Mouse (Mus musculus): ENCODE results near the gene Gm49358. TPM values are rescaled to one million over a fixed set of nuclear protein-coding genes. Genes with fewer than 3 reads are reported as not detected.

Gene Gm49358
- polyA plus RNA-seq, 1 experiment: not detected

- Histone ChIP-seq H3K36me3 (replicated peaks; ENCODE audit: low read length) (no peaks in the 10 kb centered on the region), H3K9me3 (no peaks in the 10 kb centered on the region), H3K4me3 (replicated peaks) (no peak overlapping the region), H3K27me3 (replicated peaks) (peaks cover 2% of the 10 kb centered on the region), H3K4me1 (peaks cover 42% of the 10 kb centered on the region)
- no peak for TF ChIP-seq GATA1 (IDR thresholded peaks at IDR 0.05; ENCODE audit: borderline replicate concordance, low read length)
- TF ChIP-seq FLI1 (IDR thresholded peaks at IDR 0.05; ENCODE audit: low read length): no peak
Observed at GRCm38 (mm10) chr10:86776281-86776680, 12.5 kb downstream of the Gm49358 start.

- no peak for TF ChIP-seq FLI1 (IDR thresholded peaks at IDR 0.05; ENCODE audit: low read length)
- no peak for TF ChIP-seq GATA1 (IDR thresholded peaks at IDR 0.05; ENCODE audit: borderline replicate concordance, low read length)
- H3K36me3 ChIP-seq (replicated peaks; ENCODE audit: low read length): no peaks in the 10 kb centered on the region
- H3K4me1 ChIP-seq: peaks cover 45% of the 10 kb centered on the region
- peak overlapping the region; percentile 98 for H3K4me3 ChIP-seq (replicated peaks)
- H3K9me3 ChIP-seq: no peaks in the 10 kb centered on the region
- H3K27me3 ChIP-seq (replicated peaks): no peaks in the 10 kb centered on the region
Observed at GRCm38 (mm10) chr10:86777614-86778319, 14.0 kb downstream of the Gm49358 start.

GRCm38 (mm10) chr10:86778398-86779116 lies 14.8 kb downstream of the Gm49358 start, which contains the start of gene Nt5dc3:
Gene Nt5dc3, plus strand, starts transcription at chr10:86779005.
- H3K4me3 ChIP-seq (replicated peaks): peak within 1 kb of the TSS; percentile 98
- H3K27me3 ChIP-seq (replicated peaks): no peaks in the 10 kb centered on the region
- no peaks in the 10 kb centered on the region for H3K9me3 ChIP-seq
- H3K36me3 ChIP-seq (replicated peaks; ENCODE audit: low read length): no peaks in the 10 kb centered on the region
- TF ChIP-seq GATA1 (IDR thresholded peaks at IDR 0.05; ENCODE audit: borderline replicate concordance, low read length) (peak; percentile 83; the same call in 2 of the 3 replicates), FLI1 (IDR thresholded peaks at IDR 0.05; ENCODE audit: low read length) (0 out of 2 replicates have a peak, but pooled peaks have one; percentile 39)
- peaks cover 52% of the 10 kb centered on the region for H3K4me1 ChIP-seq

- H3K4me1 ChIP-seq: peaks cover 57% of the 10 kb centered on the region
- no peak for TF ChIP-seq GATA1 (IDR thresholded peaks at IDR 0.05; ENCODE audit: borderline replicate concordance, low read length)
- no peak for TF ChIP-seq FLI1 (IDR thresholded peaks at IDR 0.05; ENCODE audit: low read length)
- H3K27me3 ChIP-seq (replicated peaks): no peaks in the 10 kb centered on the region
Observed at GRCm38 (mm10) chr10:86779117-86779755, 15.5 kb downstream of the Gm49358 start.

GRCm38 (mm10) chr10:86779816-86780500 lies 16.2 kb downstream of the Gm49358 start:
- Histone ChIP-seq H3K4me3 (replicated peaks) (peak overlapping the region; percentile 98), H3K27me3 (replicated peaks) (no peaks in the 10 kb centered on the region), H3K4me1 (peaks cover 64% of the 10 kb centered on the region), H3K36me3 (replicated peaks; ENCODE audit: low read length) (no peaks in the 10 kb centered on the region), H3K9me3 (no peaks in the 10 kb centered on the region)
- TF ChIP-seq GATA1 (IDR thresholded peaks at IDR 0.05; ENCODE audit: borderline replicate concordance, low read length): no peak
- TF ChIP-seq FLI1 (IDR thresholded peaks at IDR 0.05; ENCODE audit: low read length): no peak

More at GRCm38 (mm10) chr10:86779117-86779755, 15.5 kb downstream of the Gm49358 start:
- peak overlapping the region; percentile 98 for H3K4me3 ChIP-seq (replicated peaks)
- H3K36me3 ChIP-seq (replicated peaks; ENCODE audit: low read length): no peaks in the 10 kb centered on the region
- no peaks in the 10 kb centered on the region for H3K9me3 ChIP-seq

- no peak for TF ChIP-seq FLI1 (IDR thresholded peaks at IDR 0.05; ENCODE audit: low read length)
- no peak for TF ChIP-seq GATA1 (IDR thresholded peaks at IDR 0.05; ENCODE audit: borderline replicate concordance, low read length)
- no peaks in the 10 kb centered on the region for H3K9me3 ChIP-seq
- no peaks in the 10 kb centered on the region for H3K36me3 ChIP-seq (replicated peaks; ENCODE audit: low read length)
- peaks cover 80% of the 10 kb centered on the region for H3K4me1 ChIP-seq
- H3K27me3 ChIP-seq (replicated peaks): no peaks in the 10 kb centered on the region
- peak overlapping the region; percentile 76 for H3K4me3 ChIP-seq (replicated peaks)
Observed at GRCm38 (mm10) chr10:86781641-86782040, 17.9 kb downstream of the Gm49358 start.

GRCm38 (mm10) chr10:86782656-86783055 lies 18.9 kb downstream of the Gm49358 start:
- TF ChIP-seq FLI1 (IDR thresholded peaks at IDR 0.05; ENCODE audit: low read length): no peak
- TF ChIP-seq GATA1 (IDR thresholded peaks at IDR 0.05; ENCODE audit: borderline replicate concordance, low read length): no peak

GRCm38 (mm10) chr10:86783561-86783960 lies 19.8 kb downstream of the Gm49358 start:
- H3K27me3 ChIP-seq (replicated peaks): no peaks in the 10 kb centered on the region
- H3K9me3 ChIP-seq: no peaks in the 10 kb centered on the region
- peaks cover 81% of the 10 kb centered on the region for H3K4me1 ChIP-seq
- peaks cover 2% of the 10 kb centered on the region for H3K36me3 ChIP-seq (replicated peaks; ENCODE audit: low read length)
- no peak overlapping the region for H3K4me3 ChIP-seq (replicated peaks)
- TF ChIP-seq FLI1 (IDR thresholded peaks at IDR 0.05; ENCODE audit: low read length) (no peak), GATA1 (IDR thresholded peaks at IDR 0.05; ENCODE audit: borderline replicate concordance, low read length) (no peak)

More at GRCm38 (mm10) chr10:86782656-86783055, 18.9 kb downstream of the Gm49358 start:
- Histone ChIP-seq H3K4me3 (replicated peaks) (peak overlapping the region; percentile 67), H3K36me3 (replicated peaks; ENCODE audit: low read length) (no peaks in the 10 kb centered on the region), H3K9me3 (no peaks in the 10 kb centered on the region), H3K27me3 (replicated peaks) (no peaks in the 10 kb centered on the region), H3K4me1 (peaks cover 80% of the 10 kb centered on the region)

- Histone ChIP-seq H3K27me3 (replicated peaks) (no peaks in the 10 kb centered on the region), H3K4me3 (replicated peaks) (no peak overlapping the region), H3K36me3 (replicated peaks; ENCODE audit: low read length) (peaks cover 2% of the 10 kb centered on the region), H3K9me3 (no peaks in the 10 kb centered on the region), H3K4me1 (peaks cover 82% of the 10 kb centered on the region)
- no peak for TF ChIP-seq FLI1 (IDR thresholded peaks at IDR 0.05; ENCODE audit: low read length)
- TF ChIP-seq GATA1 (IDR thresholded peaks at IDR 0.05; ENCODE audit: borderline replicate concordance, low read length): no peak
Observed at GRCm38 (mm10) chr10:86784126-86784675, 20.4 kb downstream of the Gm49358 start.

All from megakaryocyte, embryonic 14.5 days (primary cell).